Mouse (Mus musculus) induced T-regulatory cell, adult 2 months (primary cell): ENCODE results near the gene Hist2h2be.
A peak's percentile ranks its signal among the peaks of the same experiment; 100 is the strongest.
"Not testable (repeated sequence)": the region's sequence is repeated elsewhere in the genome, so short reads cannot be mapped to it uniquely, and the experiment has no call there.

Source experiments
- DNase-seq: peaks from one replicate; pipeline ENCODE4 v3.0.0-alpha.2; 2012; ENCODE audit warnings: low read depth

Gene Hist2h2be

DNA sequence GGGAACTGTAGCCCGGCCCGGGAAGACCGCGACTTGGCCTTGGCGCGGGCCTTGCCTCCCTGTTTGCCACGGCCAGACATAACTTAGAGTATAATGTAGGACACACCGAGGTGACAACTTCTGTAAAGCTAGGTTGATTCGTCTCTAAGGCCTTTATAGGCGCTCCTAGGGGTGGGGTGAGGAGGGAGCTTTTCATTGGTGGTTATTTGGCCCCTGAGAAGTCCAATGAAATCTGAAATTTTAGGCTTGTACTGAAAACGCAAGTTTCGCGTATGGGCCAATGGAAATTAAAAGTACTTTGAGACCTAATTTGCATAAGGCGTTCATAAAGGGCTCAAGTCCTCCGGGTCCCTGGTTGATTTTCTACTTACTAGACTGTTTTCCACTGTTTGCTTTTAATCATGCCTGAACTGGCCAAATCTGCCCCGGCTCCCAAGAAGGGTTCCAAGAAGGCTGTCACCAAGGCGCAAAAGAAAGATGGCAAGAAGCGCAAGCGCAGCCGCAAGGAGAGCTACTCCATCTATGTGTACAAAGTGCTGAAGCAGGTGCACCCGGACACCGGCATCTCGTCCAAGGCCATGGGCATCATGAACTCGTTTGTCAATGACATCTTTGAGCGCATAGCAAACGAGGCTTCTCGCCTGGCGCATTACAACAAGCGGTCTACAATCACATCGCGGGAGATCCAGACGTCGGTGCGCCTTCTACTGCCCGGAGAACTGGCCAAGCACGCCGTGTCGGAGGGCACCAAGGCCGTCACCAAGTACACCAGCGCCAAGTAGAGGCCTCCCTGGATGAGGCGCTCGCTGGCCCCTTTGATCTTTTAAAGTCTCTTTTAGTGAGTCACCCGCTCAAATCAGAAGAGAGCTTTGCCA is at the start of gene Hist2h2be, which contains the start of gene Hist2h2ac:
Gene Hist2h2be (plus strand): TSS at position 355 of the 875 bp plus-strand sequence.
Gene Hist2h2ac (minus strand): TSS at position 116 of the 875 bp plus-strand sequence.
- peak; percentile 96 for DNase-seq

GRCm38 (mm10) chr3:96171583-96172196 is 49.2 kb upstream of the Hist2h2be start:
- DNase-seq = no peak

DNA sequence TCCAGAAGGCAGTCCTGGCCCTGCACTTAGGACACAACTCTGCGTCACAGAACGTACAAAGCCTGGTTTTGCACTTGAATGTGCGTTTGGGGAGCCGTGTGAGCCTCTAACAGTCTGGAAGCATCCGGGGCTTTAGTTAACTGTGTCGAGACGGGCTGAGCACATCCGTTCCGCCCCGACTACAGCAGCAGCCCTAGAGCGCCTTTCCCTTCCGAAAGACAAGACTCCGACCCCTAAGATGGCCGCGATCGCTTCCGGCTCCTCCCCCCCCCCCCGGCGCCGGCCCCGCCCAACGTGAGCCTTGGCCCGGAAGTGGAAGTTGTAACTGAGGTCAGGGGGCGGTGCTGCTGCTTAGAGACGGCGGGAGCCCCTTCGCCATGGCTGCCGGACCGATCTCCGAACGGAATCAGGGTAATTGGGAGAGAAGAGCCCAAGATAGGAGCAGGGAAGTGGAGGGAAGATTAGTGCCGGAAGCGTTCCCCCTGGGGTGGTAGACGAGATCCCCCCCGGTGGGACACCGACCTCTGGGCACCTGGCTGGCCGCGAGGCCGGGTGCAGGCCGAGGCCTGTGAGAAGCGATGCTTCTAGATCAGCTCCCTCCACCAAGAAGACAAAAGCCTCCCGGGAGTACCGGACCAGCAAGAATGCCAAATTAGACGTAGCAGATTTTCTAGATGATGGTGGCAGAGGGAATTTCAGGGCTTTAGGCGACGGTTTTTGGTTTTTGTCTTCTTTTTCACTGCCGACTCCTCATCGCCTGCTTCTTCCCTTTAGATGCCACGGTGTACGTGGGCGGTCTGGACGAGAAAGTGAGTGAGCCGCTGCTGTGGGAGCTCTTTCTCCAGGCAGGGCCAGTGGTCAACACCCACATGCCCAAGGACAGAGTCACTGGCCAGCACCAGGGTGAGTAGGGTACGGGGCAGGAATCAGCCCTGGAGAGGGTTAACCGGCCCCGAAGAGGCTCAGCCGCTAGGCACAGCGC is 48.4 kb upstream of the Hist2h2be start, which contains the start of gene Sf3b4:
Gene Sf3b4 (plus strand): TSS at position 136 of the 982 bp plus-strand sequence.
- DNase-seq = peak; percentile 97

DNA sequence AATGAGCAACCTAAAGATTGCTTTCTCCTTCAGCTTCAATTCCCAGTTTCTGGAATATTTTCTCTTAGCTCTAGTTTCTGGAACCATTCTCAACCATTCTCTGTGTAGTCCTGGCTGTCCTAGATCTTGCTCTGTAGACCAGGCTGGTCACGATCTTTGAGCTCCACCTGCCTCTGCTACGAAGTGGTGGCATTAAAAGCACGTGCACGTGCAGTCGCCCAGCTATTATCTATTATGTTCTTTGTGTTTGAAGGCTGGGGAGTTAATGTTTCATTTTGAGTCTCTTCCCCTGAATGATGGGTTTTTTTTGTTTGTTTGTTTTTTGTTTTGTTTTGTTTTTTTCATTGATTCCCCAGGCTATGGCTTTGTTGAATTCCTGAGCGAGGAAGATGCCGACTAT is 47.7 kb upstream of the Hist2h2be start:
- no peak for DNase-seq

GRCm38 (mm10) chr3:96174042-96174441 is 46.9 kb upstream of the Hist2h2be start:
- not testable (repeated sequence) for DNase-seq

GRCm38 (mm10) chr3:96175251-96175650 is 45.7 kb upstream of the Hist2h2be start:
- DNase-seq = no peak

DNA sequence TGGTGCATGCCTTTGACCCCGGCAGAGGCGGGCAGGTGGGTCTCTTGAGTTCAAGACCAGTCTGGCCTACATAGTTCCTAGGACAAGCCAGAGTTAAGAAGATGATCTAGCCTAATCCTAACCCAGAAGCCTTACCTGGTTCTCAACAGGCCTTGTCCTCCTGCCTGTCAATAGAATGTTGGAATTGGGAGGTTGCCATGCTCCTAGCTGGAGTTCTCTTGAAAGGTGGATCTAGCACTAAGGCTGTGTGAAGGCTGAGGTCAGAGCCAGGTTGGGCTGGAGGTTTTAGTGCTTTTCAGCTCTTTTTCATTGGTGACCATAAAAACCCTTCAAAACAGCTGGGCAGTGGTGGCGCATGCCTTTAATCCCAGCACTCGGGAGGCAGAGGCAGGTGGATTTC is 42.5 kb upstream of the Hist2h2be start:
- DNase-seq = no peak

GRCm38 (mm10) chr3:96178902-96179301 is 42.0 kb upstream of the Hist2h2be start:
- no peak for DNase-seq

GRCm38 (mm10) chr3:96179531-96179930 is 41.4 kb upstream of the Hist2h2be start:
- no peak for DNase-seq

- peak; percentile 72 for DNase-seq
Measured at GRCm38 (mm10) chr3:96180727-96181477, 40.0 kb upstream of the Hist2h2be start, which contains the start of gene Sv2a. Gene Sv2a (plus strand): TSS chr3:96181151.

DNA sequence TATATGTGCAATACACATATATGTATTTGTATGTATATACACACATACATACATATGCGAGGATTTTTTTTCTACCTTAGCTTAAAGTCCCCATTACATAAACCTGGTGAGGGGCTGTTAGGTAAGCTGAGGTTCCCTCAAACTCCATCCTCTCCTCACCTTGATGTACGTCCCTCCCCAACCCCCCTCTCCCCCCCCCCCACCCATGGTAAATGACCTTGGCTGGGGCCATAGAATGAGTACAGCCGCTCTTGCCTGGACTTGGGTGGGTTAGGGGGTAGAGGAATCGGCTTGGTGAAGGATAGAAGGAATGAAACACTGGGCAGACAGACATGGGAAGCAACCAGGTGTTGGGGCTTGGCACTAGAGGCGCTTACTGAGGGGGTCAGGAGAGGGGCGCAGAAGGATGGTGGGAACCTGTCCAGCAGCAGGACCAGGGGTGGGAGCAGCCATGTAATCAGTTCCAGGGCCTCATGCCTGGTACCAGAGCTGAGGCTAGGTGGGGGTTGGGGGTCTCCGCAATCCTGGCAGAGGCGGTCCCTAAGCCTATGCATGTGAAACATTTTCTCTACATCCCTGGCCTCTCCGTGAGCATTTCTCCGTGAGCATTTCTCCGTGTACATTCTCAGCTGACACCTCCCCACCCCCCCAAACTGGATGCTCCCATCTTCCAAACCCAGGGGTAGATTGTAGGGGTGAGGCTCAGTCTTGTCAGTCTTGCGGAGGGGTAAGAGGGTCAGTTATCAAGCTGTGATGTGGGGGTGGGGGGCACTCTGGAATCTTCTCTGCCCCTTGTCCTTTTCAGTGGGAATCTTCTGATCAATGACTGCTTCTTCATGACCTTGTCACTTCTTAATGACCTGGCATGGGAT is 39.2 kb upstream of the Hist2h2be start:
- no peak for DNase-seq

DNA sequence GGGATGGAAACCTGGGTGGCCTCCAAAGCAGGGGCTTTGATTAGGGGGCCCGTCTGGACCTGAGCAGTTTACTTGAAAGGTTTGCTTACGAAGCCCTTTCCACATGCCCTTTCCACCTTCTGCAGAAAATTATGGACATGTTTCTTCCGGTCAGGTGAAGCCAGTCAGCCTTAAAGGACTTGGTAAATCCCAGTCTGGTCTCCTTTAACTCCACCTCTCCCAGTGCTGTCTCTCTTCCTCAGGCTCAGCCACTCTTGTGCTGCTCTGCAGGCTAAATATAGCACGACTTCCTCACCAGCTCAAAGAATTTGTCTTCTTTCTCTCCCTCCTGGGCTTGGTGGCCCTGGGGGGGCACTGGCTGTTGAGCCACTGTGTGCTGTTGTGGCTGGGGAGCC is 38.5 kb upstream of the Hist2h2be start:
- DNase-seq = no peak

DNA sequence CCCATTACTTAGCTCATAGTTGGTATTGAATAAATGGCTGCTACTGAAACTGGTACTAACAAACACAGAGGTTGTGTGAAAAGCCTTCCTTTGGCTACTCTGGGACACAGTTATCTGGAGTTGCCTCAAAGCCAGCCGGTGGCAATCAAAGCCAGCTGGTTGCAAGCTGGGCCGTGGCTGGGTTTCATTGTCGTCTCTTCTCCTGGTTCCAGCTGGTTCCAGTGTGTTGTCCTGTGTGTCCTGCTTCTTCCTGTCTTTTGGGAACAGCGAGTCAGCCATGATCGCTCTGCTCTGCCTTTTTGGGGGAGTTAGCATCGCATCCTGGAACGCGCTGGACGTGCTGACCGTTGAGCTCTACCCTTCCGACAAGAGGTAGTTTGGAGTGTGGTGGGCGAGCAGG is 27.9 kb upstream of the Hist2h2be start:
- DNase-seq = no peak

DNA sequence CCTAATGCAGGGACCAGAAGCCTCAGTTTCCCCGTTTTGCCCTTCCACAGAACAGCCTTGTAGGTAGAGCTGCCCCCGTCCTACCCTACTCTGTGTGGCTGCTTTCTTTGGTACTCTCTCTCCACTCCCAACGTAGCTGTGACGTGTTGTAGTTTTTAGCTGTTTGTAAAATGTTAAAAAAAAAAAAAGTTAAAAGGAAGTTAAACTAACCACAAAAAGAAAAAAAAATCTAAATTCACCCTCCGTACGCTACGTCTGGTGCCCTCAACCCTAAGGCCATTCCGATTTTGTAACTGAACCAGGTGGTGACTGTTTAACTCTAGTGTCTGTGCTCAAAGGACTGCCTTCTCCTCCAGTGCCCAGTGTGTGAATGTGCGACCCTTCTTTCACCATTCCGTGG is 26.0 kb upstream of the Hist2h2be start:
- DNase-seq = peak; percentile 59

- peak; percentile 27 for DNase-seq
Measured at GRCm38 (mm10) chr3:96195616-96196313, 25.2 kb upstream of the Hist2h2be start.

DNA sequence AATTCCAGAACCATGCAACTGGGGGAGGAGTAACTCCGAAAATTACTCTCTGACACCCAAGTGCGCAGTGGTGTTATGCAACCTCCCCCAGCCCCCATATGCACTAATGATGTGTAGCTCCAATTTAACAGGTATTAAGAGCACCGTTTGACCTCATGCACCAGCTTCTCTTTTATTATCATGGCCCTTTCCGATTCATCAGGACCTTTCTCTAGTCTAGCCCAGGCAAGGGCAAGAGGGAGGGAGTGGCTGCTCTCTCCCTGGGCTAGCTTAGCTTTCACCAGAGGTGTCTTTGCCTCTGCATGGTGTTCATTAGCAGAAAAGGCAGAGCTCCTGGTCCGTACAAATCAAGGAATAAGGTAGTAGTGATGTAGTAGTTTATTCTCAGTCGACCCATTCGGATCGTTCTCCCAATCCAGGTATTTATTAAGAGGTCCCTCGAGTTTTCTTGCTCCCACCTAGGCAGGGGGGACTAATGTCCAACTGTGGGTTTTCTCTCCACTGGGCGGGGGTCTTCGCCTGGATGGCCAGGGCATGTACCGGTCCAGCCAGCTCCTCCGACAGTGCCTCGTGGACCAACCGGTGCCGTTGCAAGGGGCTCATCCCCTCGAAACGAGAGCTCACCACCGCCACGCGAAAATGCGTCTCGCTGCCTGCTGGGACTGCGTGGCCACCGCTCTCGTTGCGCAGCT is 24.3 kb upstream of the Hist2h2be start:
- DNase-seq = peak; percentile 43

GRCm38 (mm10) chr3:96197129-96197749 is 23.7 kb upstream of the Hist2h2be start:
- DNase-seq = peak; percentile 92

GRCm38 (mm10) chr3:96198181-96198580 is 22.7 kb upstream of the Hist2h2be start:
- DNase-seq = peak; percentile 90
